Mouse (Mus musculus) hindbrain, embryonic 11.5 days (tissue): Measurements from ENCODE around the gene Git2. TPM values are rescaled to one million over a fixed set of nuclear protein-coding genes. Genes with fewer than 3 reads are reported as not detected.

Source experiments
- ATAC-seq: fragments of 200-750 bp; cut with Nextera tagmentation; 2 replicates; pipeline ENCODE4 v1.8.0; 2017; ENCODE audit warnings: mild to moderate bottlenecking, moderate TSS enrichment, moderate library complexity; ENCODE audit not compliant: low FRiP score
- DNase-seq: peaks from one replicate; pipeline ENCODE4 v3.0.0-alpha.2; 2015; ENCODE audit warnings: low spot score
- H3K27ac ChIP-seq: fragments of 300-500 bp; sonication (generic); 2 replicates; pipeline ENCODE4 v1.5.1; 2014; ENCODE audit warnings: mild to moderate bottlenecking, low read depth, low read length
- H3K27me3 ChIP-seq: fragments of 300-500 bp; sonication (generic); 2 replicates; pipeline ENCODE4 v1.6.1; 2014; ENCODE audit warnings: mild to moderate bottlenecking, low read length, moderate library complexity, mixed read lengths; ENCODE audit not compliant: control insufficient read depth, insufficient read depth
- H3K36me3 ChIP-seq: fragments of 300-500 bp; sonication (generic); 2 replicates; pipeline ENCODE4 v1.6.1; 2014; ENCODE audit warnings: mild to moderate bottlenecking, low read length, moderate library complexity, mixed read lengths; ENCODE audit not compliant: control insufficient read depth, insufficient read depth
- H3K4me1 ChIP-seq: fragments of 300-500 bp; sonication (generic); replicated peaks from 2 replicates; pipeline ENCODE4 v1.6.1; 2014; ENCODE audit warnings: low read length, mixed read lengths; ENCODE audit not compliant: control insufficient read depth, insufficient read depth
- H3K4me2 ChIP-seq: fragments of 300-500 bp; sonication (generic); replicated peaks from 2 replicates; pipeline ENCODE4 v1.6.1; 2014; ENCODE audit warnings: mild to moderate bottlenecking, low read depth, low read length
- H3K4me3 ChIP-seq: fragments of 300-500 bp; sonication (generic); 2 replicates; pipeline ENCODE4 v1.5.1; 2014; ENCODE audit warnings: low read depth, low read length
- H3K9ac ChIP-seq: fragments of 300-500 bp; sonication (generic); 2 replicates; pipeline ENCODE4 v1.6.1; 2014; ENCODE audit warnings: low read depth, low read length
- H3K9me3 ChIP-seq: fragments of 300-500 bp; sonication (generic); 2 replicates; pipeline ENCODE4 v1.6.1; 2016; ENCODE audit warnings: low read length; ENCODE audit not compliant: control insufficient read depth
- WGBS: fragments of 180-500 bp; shearing (Covaris S2); extraction: QIAGEN DNeasy Blood & Tissue Kit; methylation state at CpG from one replicate; pipeline ENCODE4 v1.1.7; 2014; 5-methylcytosine and 5-hydroxymethylcytosine counted together
- polyA plus RNA-seq: library from polyadenylated mRNA; unstranded; fragments of >200 nt; fragmentation: Nextera tagmentation; extraction: Ambion mirVana; gene quantifications from 2 replicates; pipeline ENCODE4 v1.2.1, GENCODE M21; 2014

Gene Git2
- polyA plus RNA-seq, 1 experiment from 2014 or later = 42.2 TPM

GRCm38 (mm10) chr5:114717292-114717691 lies 58.0 kb downstream of the Git2 start:
- H3K36me3 ChIP-seq = peaks cover 22% of the 10 kb centered on the region
- ATAC-seq = no peak
- no peaks in the 10 kb centered on the region for H3K27me3 ChIP-seq
- H3K9me3 ChIP-seq = no peaks in the 10 kb centered on the region
- no peak overlapping the region for H3K27ac ChIP-seq
- no peak for DNase-seq
- no peak overlapping the region for H3K4me2 ChIP-seq
- no peaks in the 10 kb centered on the region for H3K4me1 ChIP-seq
- no peak overlapping the region for H3K9ac ChIP-seq
- WGBS = 94% methylated on average over 12 of the region's 12 CpGs
- H3K4me3 ChIP-seq = no peak overlapping the region

GRCm38 (mm10) chr5:114714551-114714950 lies 60.8 kb downstream of the Git2 start:
- H3K4me2 ChIP-seq = no peak overlapping the region
- no peak overlapping the region for H3K9ac ChIP-seq
- H3K9me3 ChIP-seq = no peaks in the 10 kb centered on the region
- H3K4me3 ChIP-seq = no peak overlapping the region
- H3K4me1 ChIP-seq = no peaks in the 10 kb centered on the region
- WGBS = 94% methylated on average over 18 of the region's 18 CpGs
- ATAC-seq (no peak), DNase-seq (no peak)
- H3K36me3 ChIP-seq = peaks cover 9% of the 10 kb centered on the region; the same call in 1 of the 2 replicates
- no peak overlapping the region for H3K27ac ChIP-seq
- no peaks in the 10 kb centered on the region for H3K27me3 ChIP-seq

GRCm38 (mm10) chr5:114709357-114709756 lies 66.0 kb downstream of the Git2 start:
- H3K4me3 ChIP-seq = no peak overlapping the region
- H3K9me3 ChIP-seq = no peaks in the 10 kb centered on the region
- H3K4me1 ChIP-seq = no peaks in the 10 kb centered on the region; the same call in 1 of the 2 replicates
- 0 out of 2 replicates have a peak, but pooled peaks cover 4% of the 10 kb centered on the region for H3K36me3 ChIP-seq
- 94% methylated on average over 21 of the region's 21 CpGs for WGBS
- no peak overlapping the region for H3K9ac ChIP-seq
- H3K4me2 ChIP-seq = no peak overlapping the region
- H3K27me3 ChIP-seq = no peaks in the 10 kb centered on the region
- ATAC-seq (no peak), DNase-seq (no peak)
- H3K27ac ChIP-seq = no peak overlapping the region

- ATAC-seq (no peak), DNase-seq (no peak)
- Histone ChIP-seq H3K4me1 (no peaks in the 10 kb centered on the region; the same call in 1 of the 2 replicates), H3K9ac (peak overlapping the region; percentile 74; the same call in 1 of the 2 replicates), H3K4me3 (peak overlapping the region; percentile 61), H3K27ac (no peak overlapping the region), H3K9me3 (no peaks in the 10 kb centered on the region), H3K27me3 (no peaks in the 10 kb centered on the region), H3K4me2 (peak overlapping the region; percentile 48), H3K36me3 (0 out of 2 replicates have a peak, but pooled peaks cover 2% of the 10 kb centered on the region)
- 56% methylated on average over 15 of the region's 15 CpGs for WGBS
Measured at GRCm38 (mm10) chr5:114708491-114708890, 66.8 kb downstream of the Git2 start.

GRCm38 (mm10) chr5:114707265-114708068 lies 67.8 kb downstream of the Git2 start, which contains the start of gene Tchp:
Tchp (plus strand) TSS chr5:114707760.
- Histone ChIP-seq H3K9me3 (no peaks in the 10 kb centered on the region), H3K4me3 (peak within 1 kb of the TSS; percentile 61), H3K9ac (peak within 1 kb of the TSS; percentile 74), H3K27me3 (no peaks in the 10 kb centered on the region), H3K27ac (no peak within 1 kb of the TSS), H3K4me1 (no peaks in the 10 kb centered on the region; the same call in 1 of the 2 replicates), H3K36me3 (no peaks in the 10 kb centered on the region), H3K4me2 (peak within 1 kb of the TSS; percentile 48)
- peak; percentile 98 for DNase-seq
- 4% methylated on average over 47 of the region's 49 CpGs for WGBS
- peak; percentile 85 for ATAC-seq

GRCm38 (mm10) chr5:114702403-114703392 lies 72.6 kb downstream of the Git2 start:
- Histone ChIP-seq H3K27ac (no peak overlapping the region), H3K4me2 (no peak overlapping the region), H3K4me1 (no peaks in the 10 kb centered on the region), H3K9me3 (no peaks in the 10 kb centered on the region), H3K27me3 (no peaks in the 10 kb centered on the region), H3K4me3 (no peak overlapping the region), H3K36me3 (no peaks in the 10 kb centered on the region), H3K9ac (no peak overlapping the region)
- WGBS = 64% methylated on average over 14 of the region's 14 CpGs
- ATAC-seq (0 out of 2 replicates have a peak, but pooled peaks have one; percentile 35), DNase-seq (peak; percentile 26)

GRCm38 (mm10) chr5:114699015-114699414 lies 76.3 kb downstream of the Git2 start:
- Histone ChIP-seq H3K36me3 (no peaks in the 10 kb centered on the region), H3K4me3 (no peak overlapping the region), H3K9me3 (no peaks in the 10 kb centered on the region), H3K27me3 (no peaks in the 10 kb centered on the region), H3K27ac (no peak overlapping the region), H3K4me2 (no peak overlapping the region), H3K9ac (no peak overlapping the region), H3K4me1 (no peaks in the 10 kb centered on the region)
- ATAC-seq (no peak), DNase-seq (no peak)
- 76% methylated on average over 7 of the region's 7 CpGs for WGBS

- Histone ChIP-seq H3K4me1 (no peaks in the 10 kb centered on the region), H3K9me3 (no peaks in the 10 kb centered on the region), H3K4me3 (no peak overlapping the region), H3K36me3 (no peaks in the 10 kb centered on the region), H3K4me2 (no peak overlapping the region), H3K9ac (no peak overlapping the region), H3K27me3 (no peaks in the 10 kb centered on the region), H3K27ac (no peak overlapping the region)
- no peak for DNase-seq
- no peak for ATAC-seq
- WGBS = 91% methylated on average over 19 of the region's 19 CpGs
Measured at GRCm38 (mm10) chr5:114698044-114698746, 77.1 kb downstream of the Git2 start.
